Mouse (Mus musculus) lung, adult 2 months (tissue): ENCODE measurements around the gene Tmem52b.

Experiments used
- CTCF ChIP-seq: fragments of 200-500 bp; IDR thresholded peaks from 2 replicates; pipeline ENCODE4 v1.5.1; 2011; ENCODE audit warnings: mild to moderate bottlenecking, low read length, control low read depth; ENCODE audit not compliant: insufficient read depth
- POLR2A ChIP-seq: fragments of 200-500 bp; IDR thresholded peaks from 2 replicates; pipeline ENCODE4 v1.6.1; 2011; ENCODE audit warnings: low read depth, mild to moderate bottlenecking, control low read depth, low read length, borderline replicate concordance; ENCODE audit errors: extremely low read depth

DNA sequence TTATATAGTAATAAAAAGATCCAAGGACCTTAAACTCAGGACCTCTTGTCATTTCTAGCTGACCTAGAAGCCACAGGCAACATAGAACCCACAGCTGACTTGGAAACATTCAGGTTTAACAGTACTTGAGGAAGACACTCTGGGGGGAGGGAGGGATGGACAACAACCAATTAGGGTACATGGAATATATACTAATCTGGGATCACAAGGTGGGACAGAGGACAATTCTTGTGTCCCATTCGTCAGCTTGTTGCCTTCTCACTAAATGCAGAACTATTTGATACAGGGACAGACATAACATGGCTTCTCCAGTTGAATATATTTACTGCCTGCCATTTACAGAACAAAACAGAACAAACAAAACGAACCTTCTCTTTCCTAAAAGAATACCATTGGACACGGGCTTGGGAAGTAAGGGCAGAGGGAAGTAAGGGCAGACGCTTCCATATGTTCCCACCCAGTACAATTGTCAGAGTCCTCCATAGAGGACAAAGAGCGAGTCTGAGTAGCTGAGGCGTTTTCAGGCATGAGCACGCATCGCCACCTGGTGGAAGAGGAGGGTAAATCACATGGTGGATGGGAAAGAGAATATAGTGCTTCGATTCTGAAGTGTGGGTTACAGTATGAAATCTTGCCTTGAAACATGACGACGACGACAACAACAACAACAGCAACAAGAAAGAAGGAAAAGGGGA lies 46.7 kb downstream of the Tmem52b start:
- peak; percentile 97 for TF ChIP-seq CTCF
- TF ChIP-seq POLR2A, result no peak
